Mouse (Mus musculus): ENCODE measurements around the gene 4930432K21Rik. TPM values are rescaled to one million over a fixed set of nuclear protein-coding genes. Genes with fewer than 3 reads are reported as not detected.

Gene 4930432K21Rik
- total and polyA plus RNA-seq, 3 experiments, result 0.17 to 0.44 (median 0.35) TPM

GRCm38 (mm10) chr8:84148531-84148850 is 666 bp downstream of the 4930432K21Rik start:
- no peak for DNase-seq

DNA sequence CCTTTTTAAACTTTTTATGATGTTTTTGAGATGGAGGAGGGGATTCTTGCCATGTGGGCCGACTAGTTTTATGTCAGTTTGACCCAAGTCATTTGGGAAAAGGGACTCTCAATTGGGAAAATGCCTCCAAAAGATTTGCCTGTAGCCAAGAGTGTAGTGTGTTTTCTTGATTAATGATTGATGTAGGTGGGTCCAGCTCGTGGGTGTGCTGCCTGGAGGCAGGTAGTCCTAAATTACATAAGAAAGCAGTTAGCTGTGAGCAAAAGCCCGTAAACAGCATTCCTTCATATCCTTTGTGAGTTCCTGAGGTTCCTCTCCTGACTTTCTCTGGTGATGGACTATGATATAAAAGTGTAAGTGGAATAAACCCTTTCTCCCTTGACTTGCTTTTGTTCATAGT is 1.4 kb downstream of the 4930432K21Rik start:
- no peak for DNase-seq

- DNase-seq, result no peak
Measured at GRCm38 (mm10) chr8:84157620-84158019, 9.8 kb downstream of the 4930432K21Rik start.

DNA sequence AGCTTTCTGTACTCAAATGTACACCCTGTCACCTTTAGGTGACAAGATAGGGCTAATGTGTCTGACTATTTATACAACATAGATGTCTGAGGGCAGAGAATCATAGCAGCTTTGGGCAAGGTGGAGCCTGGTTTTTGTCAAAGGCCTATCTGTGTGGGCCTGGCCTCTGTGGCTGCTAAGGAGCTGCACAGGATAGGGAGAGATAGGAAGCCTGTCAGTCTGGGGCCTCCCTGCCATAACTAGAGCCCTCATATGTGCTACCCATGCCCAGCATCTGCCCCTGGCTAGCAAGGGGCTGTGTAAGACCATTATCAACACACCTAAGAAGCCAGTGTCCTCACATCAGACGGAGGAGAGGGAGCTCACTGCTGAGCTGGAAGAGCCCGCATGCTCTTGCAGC is 19.9 kb downstream of the 4930432K21Rik start:
- DNase-seq, result no peak

DNA sequence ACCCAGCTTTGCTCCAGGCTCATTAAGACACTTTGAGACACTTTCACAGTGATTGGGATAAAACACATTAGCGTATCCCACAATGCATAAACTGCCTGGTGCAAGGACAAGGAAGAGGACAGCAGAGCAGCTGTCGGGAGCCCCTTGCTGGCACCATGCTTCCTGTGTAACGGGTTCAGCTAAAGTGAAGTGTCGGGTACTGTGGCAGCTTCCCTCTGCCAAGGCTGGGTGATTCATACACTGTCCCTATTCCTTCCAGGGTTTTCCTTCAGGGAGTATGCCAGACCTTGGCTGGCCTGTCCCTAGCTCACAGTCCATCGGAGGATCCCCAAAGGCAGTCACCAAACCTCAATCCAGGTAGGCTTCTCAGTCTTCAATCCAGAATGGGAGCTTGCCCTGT is 22.3 kb downstream of the 4930432K21Rik start:
- DNase-seq, result peak; percentile 65

- DNase-seq, result no peak
Measured at GRCm38 (mm10) chr8:84173861-84174260, 26.0 kb downstream of the 4930432K21Rik start.

DNA sequence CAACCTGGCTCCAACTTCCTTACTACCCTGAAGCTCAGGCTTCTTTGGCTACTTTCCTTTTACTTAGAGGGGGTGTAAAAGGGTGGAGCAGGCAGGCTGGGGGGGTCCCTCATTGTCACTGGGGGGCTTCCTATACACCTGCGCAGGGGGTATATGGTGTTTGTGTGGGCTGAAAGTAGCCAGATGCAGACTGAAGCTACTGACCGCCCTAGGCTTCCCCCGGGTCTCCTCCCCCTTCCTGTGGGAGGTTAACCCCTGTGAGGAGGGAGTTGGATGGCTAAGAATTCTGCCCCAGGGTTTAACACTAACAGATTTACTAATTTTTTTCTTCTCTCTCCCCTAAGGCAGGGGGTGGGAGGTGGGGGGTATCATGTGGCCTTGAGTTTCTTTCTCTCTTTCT is 28.7 kb downstream of the 4930432K21Rik start:
- no peak for DNase-seq

DNA sequence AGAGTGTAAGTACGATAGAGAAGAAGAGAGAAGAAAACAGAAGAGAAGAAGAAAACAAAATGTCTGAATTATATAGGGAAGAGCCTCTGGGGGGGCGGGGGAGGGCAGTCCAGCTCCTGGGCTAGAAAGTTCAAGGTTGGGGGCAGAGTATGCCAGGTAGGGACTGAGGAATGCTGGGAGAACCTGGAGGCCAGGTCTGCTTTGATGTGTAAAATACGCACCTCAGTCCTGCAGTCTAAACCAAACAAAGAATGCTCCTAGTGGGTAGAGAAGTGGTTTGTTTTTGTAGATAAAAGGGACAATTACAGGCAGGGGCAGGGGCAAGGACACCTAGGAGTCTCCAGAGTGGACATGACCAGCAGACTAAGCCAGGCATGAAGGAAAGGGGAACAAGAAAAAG is 29.6 kb downstream of the 4930432K21Rik start:
- no peak for DNase-seq

GRCm38 (mm10) chr8:84178592-84178991 is 30.8 kb downstream of the 4930432K21Rik start:
- no peak for DNase-seq

DNA sequence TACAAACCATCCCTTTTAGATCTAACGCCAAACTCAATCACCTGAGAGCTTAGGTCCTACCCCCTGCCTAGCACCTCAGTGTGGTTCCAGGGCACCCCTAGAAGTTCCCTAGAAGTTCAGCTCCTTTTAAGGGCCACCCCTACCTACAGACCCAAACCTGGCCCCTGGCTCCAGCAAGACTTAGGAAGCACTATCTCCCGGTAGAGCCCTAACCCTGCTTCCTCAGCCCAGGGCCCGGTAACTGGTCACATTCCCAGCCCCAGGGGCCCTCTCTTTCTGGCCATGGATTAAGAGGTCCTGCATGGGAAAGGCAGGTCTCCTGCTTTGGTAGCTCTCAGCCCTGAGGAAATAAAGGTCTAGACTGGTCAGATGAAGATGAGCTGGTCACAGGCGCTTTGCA is 32.1 kb downstream of the 4930432K21Rik start:
- DNase-seq, result no peak

- DNase-seq, result no peak
Measured at GRCm38 (mm10) chr8:84180530-84181190, 32.8 kb downstream of the 4930432K21Rik start.

DNA sequence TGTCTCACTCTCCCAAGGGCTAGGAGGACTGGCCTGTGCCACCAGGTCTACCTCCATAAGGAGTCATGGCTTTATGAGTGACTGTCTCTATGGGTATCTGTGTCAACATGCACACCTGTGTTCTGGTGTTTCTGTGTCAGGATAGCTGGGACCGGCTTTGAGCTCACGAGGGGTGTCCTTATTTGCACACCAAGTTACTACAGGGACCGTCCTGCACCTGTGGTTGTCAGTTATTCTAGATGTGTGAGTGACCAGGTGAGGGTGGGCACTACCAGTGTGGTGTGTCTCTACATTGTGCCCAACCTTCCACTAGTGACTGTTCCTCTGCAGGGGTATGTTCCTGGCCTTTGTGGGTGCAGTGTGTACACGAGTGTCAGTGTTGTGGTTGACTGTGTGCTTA is 35.0 kb downstream of the 4930432K21Rik start:
- DNase-seq, result no peak

DNA sequence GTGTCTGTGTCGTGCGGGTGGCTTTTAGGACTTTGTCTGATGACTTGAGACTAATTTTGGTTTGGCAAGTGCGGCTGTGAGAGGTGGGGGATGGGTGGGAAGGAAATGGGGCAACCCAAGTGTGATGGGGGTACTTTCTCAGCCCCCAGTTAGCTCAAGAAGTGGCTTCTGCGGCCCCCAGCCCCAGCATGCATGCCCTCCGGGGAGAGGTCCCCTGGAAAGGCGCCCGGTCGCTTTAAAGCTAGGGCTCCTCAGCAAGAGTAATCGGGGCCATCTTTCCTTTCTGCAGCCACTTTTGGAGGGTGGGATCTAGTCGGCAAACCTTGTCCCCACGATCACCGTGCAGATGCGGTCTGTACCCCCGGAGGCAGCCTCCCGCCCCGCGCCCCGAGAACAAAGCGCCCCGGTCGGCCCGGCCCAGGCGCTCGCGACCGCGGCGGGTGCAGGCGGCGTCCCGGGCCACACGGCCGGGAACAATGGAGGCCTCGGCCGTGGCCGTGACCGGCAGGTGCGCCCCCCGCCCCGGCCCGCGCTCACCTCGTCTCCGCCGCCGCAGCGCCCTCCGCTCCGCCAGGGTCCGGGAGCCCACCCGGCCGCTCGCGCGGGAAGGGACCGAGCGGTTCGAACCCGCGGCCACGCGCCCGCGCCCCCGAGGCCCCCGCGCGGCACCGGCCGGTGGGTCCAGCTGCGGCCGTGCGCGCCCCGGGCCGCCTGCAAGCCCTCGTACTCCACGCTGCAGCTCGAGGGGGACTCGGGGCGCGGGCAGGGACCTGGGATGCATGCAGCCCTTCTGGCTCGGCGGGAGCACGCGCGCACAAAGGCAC is 35.6 kb downstream of the 4930432K21Rik start:
- peak; percentile 53 for DNase-seq

GRCm38 (mm10) chr8:84184085-84185043 is 36.5 kb downstream of the 4930432K21Rik start:
- no peak for DNase-seq

- DNase-seq, result no peak
Measured at GRCm38 (mm10) chr8:84185117-84185516, 37.3 kb downstream of the 4930432K21Rik start, which contains the start of gene Nanos3. Gene Nanos3 (minus strand): TSS chr8:84185217.

- DNase-seq, result peak; percentile 85
Measured at GRCm38 (mm10) chr8:84186547-84186946, 38.7 kb downstream of the 4930432K21Rik start.

DNA sequence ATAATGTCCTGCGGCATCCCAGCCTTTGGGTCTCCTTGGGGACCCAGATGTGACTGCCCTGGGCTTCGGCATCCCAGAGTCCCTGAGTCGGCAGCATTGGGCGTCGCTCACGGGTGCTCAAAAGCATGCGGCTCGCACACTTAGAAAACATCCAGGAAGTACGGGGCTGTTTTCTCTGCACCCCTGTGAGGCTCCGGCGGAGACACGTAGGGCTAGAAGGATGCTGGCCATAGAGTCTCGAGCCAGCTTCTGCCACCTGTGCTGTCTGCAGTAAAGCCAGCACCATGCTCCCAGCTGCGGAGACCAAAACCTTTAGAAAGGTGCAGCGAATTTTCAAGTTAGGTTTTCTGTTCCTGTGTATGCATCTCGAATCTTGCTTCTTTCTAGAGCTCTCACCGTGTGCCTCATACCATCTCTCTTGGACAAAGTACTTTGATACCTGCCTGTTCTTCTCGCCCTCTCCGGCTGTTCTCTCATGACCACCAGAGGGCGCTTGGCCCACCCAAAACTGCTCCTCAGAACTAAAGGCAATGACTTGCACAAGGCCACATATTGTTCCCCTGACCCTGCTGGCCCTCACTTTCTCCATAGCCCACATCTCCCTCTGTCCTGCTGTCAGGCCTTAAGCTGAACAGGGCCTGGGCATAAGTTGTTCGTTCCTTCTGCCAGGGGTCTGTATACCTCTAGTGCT is 39.4 kb downstream of the 4930432K21Rik start:
- peak; percentile 70 for DNase-seq

DNA sequence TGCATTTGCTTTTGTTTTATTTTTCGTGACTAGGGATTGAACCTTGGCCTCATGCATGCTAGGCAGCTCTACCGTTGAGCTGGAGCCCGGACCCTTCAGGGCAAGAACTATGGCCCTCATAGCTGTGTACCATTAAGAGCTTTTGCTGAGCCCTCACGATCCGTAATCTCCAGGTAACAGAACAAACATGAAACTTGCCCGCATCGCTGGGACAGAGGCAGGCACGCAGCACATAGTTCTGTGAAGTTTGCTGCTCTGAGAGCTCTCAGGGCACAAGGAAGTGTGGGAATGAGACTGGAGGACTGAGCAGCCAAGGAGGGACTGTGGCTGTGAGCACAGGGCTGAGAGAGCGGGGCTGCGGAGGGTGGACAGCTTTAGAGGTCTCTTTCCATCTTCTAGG is 40.8 kb downstream of the 4930432K21Rik start:
- DNase-seq, result no peak

DNA sequence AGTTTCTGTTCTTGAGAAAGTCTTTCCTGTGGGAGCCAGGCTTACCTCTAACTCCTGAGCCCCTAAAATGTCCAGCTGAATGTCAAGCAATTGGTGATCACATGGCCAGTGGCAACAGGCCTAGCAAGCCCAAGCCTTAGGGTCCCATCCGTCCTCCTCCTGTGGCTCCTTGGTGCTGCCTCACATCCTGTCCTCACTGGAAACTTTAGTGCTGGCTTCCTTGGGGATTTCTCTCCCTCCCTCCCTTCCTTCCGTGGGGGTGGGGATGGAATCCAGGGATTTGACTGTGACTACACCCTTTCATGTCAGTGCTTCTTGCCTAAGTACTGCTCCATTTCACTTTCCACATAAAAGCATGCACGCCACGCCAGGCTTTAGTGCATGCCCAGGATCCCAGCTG is 41.8 kb downstream of the 4930432K21Rik start:
- DNase-seq, result peak; percentile 69

DNA sequence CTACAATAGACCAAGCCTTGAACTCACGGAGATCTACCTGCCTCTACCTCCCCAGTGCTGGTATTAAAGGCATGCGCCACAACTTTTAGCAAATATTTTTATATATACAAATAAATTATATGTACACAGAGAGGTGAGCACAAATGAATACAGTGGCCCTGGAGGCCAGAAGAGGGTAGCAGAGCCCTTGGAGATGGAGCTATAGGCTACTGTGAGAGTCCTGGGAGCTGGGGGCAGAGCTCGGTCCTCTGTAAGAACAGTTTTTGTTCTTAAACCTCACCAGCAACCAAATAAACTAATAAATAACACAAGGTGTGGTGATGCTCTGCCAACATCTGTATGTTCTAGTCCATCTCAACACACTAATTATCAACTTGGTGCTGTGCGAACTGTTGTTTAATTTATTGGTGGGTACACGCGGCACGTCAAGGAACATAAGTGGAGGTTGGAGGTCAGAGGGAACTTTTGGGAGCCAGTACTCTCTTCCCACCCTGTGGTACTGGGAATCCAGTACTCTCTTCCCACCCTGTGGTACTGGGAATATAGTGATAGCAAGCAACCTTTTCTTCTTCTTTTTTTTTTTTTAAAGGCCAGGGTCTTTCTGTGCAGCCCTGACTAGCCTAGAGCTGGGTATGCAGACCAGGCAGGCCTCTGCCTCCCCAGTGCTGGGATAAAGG is 42.5 kb downstream of the 4930432K21Rik start:
- no peak for DNase-seq

- peak; percentile 92 for DNase-seq
Measured at GRCm38 (mm10) chr8:84192023-84192422, 44.2 kb downstream of the 4930432K21Rik start.

Measured in adrenal gland, adult 2 months (tissue).